9 mouse cellular contexts compared by ENCODE assay signal in the genomic region with DNA sequence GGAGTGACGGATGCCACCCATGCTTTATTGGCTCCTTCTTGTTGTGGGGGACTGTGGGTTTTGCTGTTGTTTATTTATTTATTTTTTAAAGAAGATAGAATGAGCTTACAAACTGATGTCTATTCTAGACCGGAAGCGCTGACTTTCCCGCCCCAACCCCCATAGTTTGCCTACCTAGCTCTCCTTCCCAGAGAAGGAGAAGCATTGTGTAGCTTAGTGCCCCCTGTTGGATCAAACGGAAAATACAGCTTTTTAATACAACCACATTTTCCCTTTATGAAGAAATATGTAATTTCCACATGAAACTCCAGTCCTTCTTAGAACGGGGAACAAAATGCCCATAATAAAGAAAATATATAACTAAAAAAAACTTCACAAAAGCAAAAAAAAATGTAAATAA. TPM values are rescaled to one million over a fixed set of nuclear protein-coding genes. Genes with fewer than 3 reads are reported as not detected.
A peak's percentile ranks its signal among the peaks of the same experiment; 100 is the strongest.
DNase-seq lines count a peak whose midpoint lies in the region; ATAC-seq and TF ChIP-seq lines count a peak whose summit lies in the region.
"Had no signal": no experiment of that assay in that cellular context is flagged by ENCODE, and none has a peak within 500 bp of the region (broad histone marks: within the 10 kb centered on the region; RNA-seq: fewer than 3 reads in every experiment).

No protein-coding gene starts in this region.

- peak; percentile 45 for TF ChIP-seq CTCF in lung, embryonic 14.5 days (IDR thresholded peaks at IDR 0.05; ENCODE audit: low read depth)
- TF ChIP-seq CTCF in cortical plate, adult 2 months (IDR thresholded peaks at IDR 0.05; ENCODE audit: extremely low read depth, insufficient read depth, low read length), result peak; percentile 37; the same call in 1 of the 2 replicates

- H3K27me3 ChIP-seq in forebrain, embryonic 14.5 days (replicated peaks; ENCODE audit: control insufficient read depth, insufficient read depth, low read length), result no peaks in the 10 kb centered on the region
- H3K27me3 ChIP-seq in forebrain, embryonic 12.5 days, result no peaks in the 10 kb centered on the region
- H3K27me3 ChIP-seq in lung, embryonic 14.5 days (ENCODE audit: insufficient read depth, low read length), result no peaks in the 10 kb centered on the region
- no peaks in the 10 kb centered on the region for H3K27me3 ChIP-seq in heart, embryonic 11.5 days (ENCODE audit: control insufficient read depth, insufficient read depth, low read length)

- H3K27ac ChIP-seq in forebrain, embryonic 14.5 days (ENCODE audit: low read depth, low read length), result no peak overlapping the region
- no peak overlapping the region for H3K27ac ChIP-seq in forebrain, embryonic 12.5 days
- no peak overlapping the region for H3K27ac ChIP-seq in lung, embryonic 14.5 days (ENCODE audit: low read depth)
- no peak overlapping the region for H3K27ac ChIP-seq in cortical plate, adult 2 months (ENCODE audit: insufficient read depth, low read length)
- no peak overlapping the region for H3K27ac ChIP-seq in heart, embryonic 11.5 days (ENCODE audit: low read depth, low read length)

- WGBS in forebrain, embryonic 14.5 days, result 66% methylated on average over 6 of the region's 6 CpGs
- 60% methylated on average over 6 of the region's 6 CpGs for WGBS in forebrain, embryonic 12.5 days
- 59% methylated on average over 6 of the region's 6 CpGs for whole genome bisulfite sequencing in lung, embryonic 14.5 days
- WGBS in heart, embryonic 11.5 days (ENCODE audit: insufficient replicate concordance), result 58% methylated on average over 6 of the region's 6 CpGs

- H3K36me3 ChIP-seq in forebrain, embryonic 14.5 days (ENCODE audit: control insufficient read depth, insufficient read depth, low read length), result no peaks in the 10 kb centered on the region
- no peaks in the 10 kb centered on the region for H3K36me3 ChIP-seq in forebrain, embryonic 12.5 days (replicated peaks)
- H3K36me3 ChIP-seq in lung, embryonic 14.5 days (ENCODE audit: insufficient read depth), result no peaks in the 10 kb centered on the region
- no peaks in the 10 kb centered on the region for H3K36me3 ChIP-seq in heart, embryonic 11.5 days (ENCODE audit: control insufficient read depth, insufficient read depth, low read length)

- no peaks in the 10 kb centered on the region for H3K4me1 ChIP-seq in forebrain, embryonic 14.5 days (ENCODE audit: control insufficient read depth, insufficient read depth, low read length)
- H3K4me1 ChIP-seq in forebrain, embryonic 12.5 days, result no peaks in the 10 kb centered on the region
- H3K4me1 ChIP-seq in lung, embryonic 14.5 days (ENCODE audit: insufficient read depth), result no peaks in the 10 kb centered on the region
- H3K4me1 ChIP-seq in cortical plate, adult 2 months (ENCODE audit: control insufficient read depth, insufficient read depth, low read length), result 0 out of 2 replicates have a peak, but pooled peaks cover 2% of the 10 kb centered on the region
- H3K4me1 ChIP-seq in heart, embryonic 11.5 days (ENCODE audit: control insufficient read depth, insufficient read depth, low read length), result no peaks in the 10 kb centered on the region

- DNase-seq in forebrain, embryonic 14.5 days (ENCODE audit: low spot score), result peak; percentile 27
- peak; percentile 68 for DNase-seq in lung, embryonic 14.5 days
- DNase-seq in lung, adult 18-20 months, result no peak
- DNase-seq in thymus, postnatal 0 days (ENCODE audit: low spot score), result peak; percentile 60
- no peak for DNase-seq in cerebellum, postnatal 25 days

- ATAC-seq in forebrain, embryonic 14.5 days, result no peak
- ATAC-seq in forebrain, embryonic 12.5 days (ENCODE audit: low FRiP score), result no peak
- no peak for ATAC-seq in lung, embryonic 14.5 days (ENCODE audit: insufficient read depth)
- ATAC-seq in heart, embryonic 11.5 days (replicated peaks; ENCODE audit: insufficient number of reproducible peaks, low FRiP score, low TSS enrichment), result no peak

- H3K4me2 ChIP-seq in forebrain, embryonic 14.5 days (ENCODE audit: low read length), result no peak overlapping the region
- no peak overlapping the region for H3K4me2 ChIP-seq in forebrain, embryonic 12.5 days
- no peak overlapping the region for H3K4me2 ChIP-seq in lung, embryonic 14.5 days
- H3K4me2 ChIP-seq in heart, embryonic 11.5 days, result no peak overlapping the region

- H3K4me3 ChIP-seq in forebrain, embryonic 14.5 days (ENCODE audit: low read depth, low read length), result no peak overlapping the region
- H3K4me3 ChIP-seq in forebrain, embryonic 12.5 days (replicated peaks), result no peak overlapping the region
- H3K4me3 ChIP-seq in lung, embryonic 14.5 days (ENCODE audit: low read depth, low read length), result no peak overlapping the region
- no peak overlapping the region for H3K4me3 ChIP-seq in cortical plate, adult 2 months (ENCODE audit: insufficient read depth, low read length)
- H3K4me3 ChIP-seq in heart, embryonic 11.5 days (ENCODE audit: low read depth, low read length), result no peak overlapping the region
- H3K4me3 ChIP-seq: myocyte had no signal

- H3K9ac ChIP-seq in forebrain, embryonic 14.5 days (ENCODE audit: low read length), result no peak overlapping the region
- H3K9ac ChIP-seq in forebrain, embryonic 12.5 days, result no peak overlapping the region
- no peak overlapping the region for H3K9ac ChIP-seq in lung, embryonic 14.5 days
- H3K9ac ChIP-seq in heart, embryonic 11.5 days (ENCODE audit: low read depth, low read length), result no peak overlapping the region

- H3K9me3 ChIP-seq in forebrain, embryonic 14.5 days (replicated peaks; ENCODE audit: control insufficient read depth, low read length), result no peaks in the 10 kb centered on the region
- no peaks in the 10 kb centered on the region for H3K9me3 ChIP-seq in forebrain, embryonic 12.5 days
- H3K9me3 ChIP-seq in lung, embryonic 14.5 days (ENCODE audit: low read depth, low read length), result no peaks in the 10 kb centered on the region
- no peaks in the 10 kb centered on the region for H3K9me3 ChIP-seq in heart, embryonic 11.5 days (replicated peaks; ENCODE audit: control insufficient read depth, low read length)

- TF ChIP-seq POLR2A in cortical plate, adult 2 months (IDR thresholded peaks at IDR 0.05; ENCODE audit: extremely low read depth, insufficient read depth, low read length), result no peak

RNA-seq across cellular contexts. Expression of a gene that starts 21.3 kb away (rescaled TPM):
- 9.7 and 14.6 TPM in 2 replicates for polyA plus RNA-seq in forebrain, embryonic 14.5 days (2014; fragmentation: Nextera tagmentation; extraction: Ambion mirVana)
- polyA plus RNA-seq in forebrain, embryonic 12.5 days (2016; fragmentation: Nextera tagmentation; extraction: Ambion mirVana), result 17.6 and 18.8 TPM in 2 replicates
- 18.7 and 21.4 TPM in 2 replicates for polyA plus RNA-seq in lung, embryonic 14.5 days (2014; fragmentation: Nextera tagmentation; extraction: Ambion mirVana)
- polyA plus RNA-seq in cortical plate, adult 2 months (2012; rRNA removed), result 10.1 and 10.7 TPM in 2 replicates
- 24.6 and 33.3 TPM in 2 replicates for polyA plus RNA-seq in thymus, postnatal 0 days (2015; fragmentation: Nextera tagmentation; extraction: Ambion mirVana)
- 16.3 and 16.5 TPM in 2 replicates for polyA plus RNA-seq in heart, embryonic 11.5 days (2014; fragmentation: Nextera tagmentation; extraction: Ambion mirVana)

Comparison
In these comparisons a context has a peak if more than half of its experiments do, and no peak if none do; other contexts are left out.
1. DNase-seq: peak in forebrain, embryonic 14.5 days (single experiment), lung, embryonic 14.5 days (single experiment) and thymus, postnatal 0 days (single experiment); none in lung, adult 18-20 months (0 of 2) and cerebellum, postnatal 25 days (0 of 2).